Mouse (Mus musculus) neural tube, embryonic 15.5 days (tissue): ENCODE data around the gene Clstn2. TPM values are rescaled to one million over a fixed set of nuclear protein-coding genes. Genes with fewer than 3 reads are reported as not detected.

ENCODE experiments used
- ATAC-seq: fragments of 200-750 bp; cut with Nextera tagmentation; 2 replicates; pipeline ENCODE4 v1.8.0; 2017; ENCODE audit warnings: mild to moderate bottlenecking, moderate TSS enrichment, moderate library complexity; ENCODE audit not compliant: low FRiP score
- H3K27ac ChIP-seq: fragments of 300-500 bp; sonication (generic); replicated peaks from 2 replicates; pipeline ENCODE4 v1.5.1; 2015; ENCODE audit warnings: mild to moderate bottlenecking, inconsistent platforms
- H3K27me3 ChIP-seq: fragments of 300-500 bp; sonication (generic); replicated peaks from 2 replicates; pipeline ENCODE4 v1.6.1; 2015; ENCODE audit warnings: inconsistent platforms
- H3K36me3 ChIP-seq: fragments of 300-500 bp; sonication (generic); 2 replicates; pipeline ENCODE4 v1.6.1; 2015; ENCODE audit warnings: inconsistent platforms
- H3K4me1 ChIP-seq: fragments of 300-500 bp; sonication (generic); 2 replicates; pipeline ENCODE4 v1.6.1; 2015; ENCODE audit warnings: inconsistent platforms
- H3K4me2 ChIP-seq: fragments of 300-500 bp; sonication (generic); 2 replicates; pipeline ENCODE4 v1.6.1; 2015; ENCODE audit warnings: inconsistent platforms, mild to moderate bottlenecking, moderate library complexity
- H3K4me3 ChIP-seq: fragments of 300-500 bp; sonication (generic); replicated peaks from 2 replicates; pipeline ENCODE4 v1.5.1; 2015; ENCODE audit warnings: mild to moderate bottlenecking, inconsistent platforms
- H3K9ac ChIP-seq: fragments of 300-500 bp; sonication (generic); replicated peaks from 2 replicates; pipeline ENCODE4 v1.6.1; 2015; ENCODE audit warnings: mild to moderate bottlenecking, inconsistent platforms
- H3K9me3 ChIP-seq: fragments of 300-500 bp; sonication (generic); replicated peaks from 2 replicates; pipeline ENCODE4 v1.6.1; 2016; ENCODE audit warnings: inconsistent platforms
- WGBS: fragments of 180-500 bp; shearing (Covaris S2); methylation state at CpG from one replicate; pipeline ENCODE4 v1.1.7; 2015; ENCODE audit warnings: mixed read lengths; 5-methylcytosine and 5-hydroxymethylcytosine counted together
- polyA plus RNA-seq: library from polyadenylated mRNA; unstranded; fragments of >200 nt; fragmentation: Nextera tagmentation; extraction: Ambion mirVana; gene quantifications from 2 replicates; pipeline ENCODE4 v1.2.1, GENCODE M21; 2015

The Clstn2 gene
- polyA plus RNA-seq, 1 experiment from 2014 or later: 18.8 TPM

DNA sequence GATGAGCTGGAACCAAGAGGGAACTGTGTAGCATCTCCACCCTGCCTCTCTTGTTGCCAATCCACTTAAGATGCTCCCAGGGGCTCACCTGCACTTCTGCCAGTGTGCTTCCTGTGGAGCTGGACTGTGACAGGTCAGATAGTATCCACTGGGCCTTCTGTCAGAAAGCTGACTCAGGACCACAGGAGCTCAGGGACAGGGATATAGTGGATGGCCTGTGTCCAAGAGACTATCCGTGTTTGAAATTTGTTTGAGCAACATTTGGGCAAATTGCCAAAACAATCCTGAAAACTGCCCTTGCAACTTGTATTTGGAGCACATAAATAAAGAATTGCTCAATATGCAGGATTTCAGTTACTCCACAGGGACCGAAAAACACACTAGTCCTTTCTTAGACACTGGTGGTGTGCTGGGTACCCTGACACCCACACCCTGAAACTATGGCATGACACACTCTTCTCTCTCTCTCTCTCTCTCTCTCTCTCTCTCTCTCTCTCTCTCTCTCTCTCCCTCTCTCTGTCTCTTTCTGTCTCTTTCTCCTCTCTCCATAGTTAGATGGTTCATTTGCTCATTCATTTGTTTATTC, 542.3 kb downstream of the Clstn2 start:
- H3K36me3 ChIP-seq: no peaks in the 10 kb centered on the region
- no peak for ATAC-seq
- H3K9me3 ChIP-seq: no peaks in the 10 kb centered on the region
- no peak overlapping the region for H3K27ac ChIP-seq
- H3K9ac ChIP-seq: no peak overlapping the region
- no peak overlapping the region for H3K4me2 ChIP-seq
- no peaks in the 10 kb centered on the region for H3K27me3 ChIP-seq
- H3K4me1 ChIP-seq: peaks cover 6% of the 10 kb centered on the region; the same call in 1 of the 2 replicates
- no peak overlapping the region for H3K4me3 ChIP-seq
- WGBS: 50% methylated on average over 2 of the region's 2 CpGs

DNA sequence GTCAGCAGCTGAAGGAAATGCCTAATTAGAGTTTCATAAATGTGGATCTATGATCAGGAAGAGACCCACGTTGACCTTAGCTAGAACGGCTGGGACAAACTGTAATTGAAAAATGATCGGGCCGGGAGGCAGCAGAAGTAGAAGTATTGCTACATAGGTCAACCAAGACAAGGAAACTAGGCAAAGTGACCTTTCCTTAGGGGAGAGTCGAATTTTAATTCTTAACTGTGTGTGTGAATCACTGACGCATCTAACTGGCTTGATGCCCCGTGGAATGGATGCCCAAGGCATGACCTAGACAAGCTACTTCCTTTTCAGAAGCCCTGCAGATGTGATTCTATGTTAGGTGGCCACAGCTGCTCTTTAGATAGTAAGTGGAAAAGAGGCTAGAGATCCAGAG, 546.2 kb downstream of the Clstn2 start:
- no peak for ATAC-seq
- H3K4me3 ChIP-seq: no peak overlapping the region
- H3K36me3 ChIP-seq: no peaks in the 10 kb centered on the region
- no peak overlapping the region for H3K4me2 ChIP-seq
- no peaks in the 10 kb centered on the region for H3K9me3 ChIP-seq
- peaks cover 4% of the 10 kb centered on the region; the same call in 1 of the 2 replicates for H3K4me1 ChIP-seq
- H3K9ac ChIP-seq: no peak overlapping the region
- 82% methylated on average over 7 of the region's 7 CpGs for WGBS
- no peak overlapping the region for H3K27ac ChIP-seq
- no peaks in the 10 kb centered on the region for H3K27me3 ChIP-seq

DNA sequence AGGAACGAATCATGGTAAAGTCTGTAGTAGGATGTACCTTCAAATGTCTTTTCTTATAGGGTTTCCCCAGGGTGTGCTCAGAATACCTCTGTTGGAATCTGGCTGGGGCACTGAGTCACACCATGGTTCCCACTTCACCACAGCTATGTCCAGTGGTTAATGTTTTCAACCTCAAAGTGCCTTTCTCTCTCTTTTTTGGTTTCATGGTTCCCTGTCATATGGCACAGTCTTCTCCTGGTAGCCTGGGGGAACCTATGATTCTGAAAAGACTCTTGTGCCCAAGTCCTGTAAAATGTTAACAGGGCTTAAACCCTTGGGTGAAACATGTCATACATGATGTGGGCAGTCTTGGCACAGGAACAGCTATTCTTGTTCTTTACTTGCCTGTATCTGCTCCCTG, 551.8 kb downstream of the Clstn2 start:
- no peaks in the 10 kb centered on the region for H3K27me3 ChIP-seq
- WGBS: 68% methylated on average over 1 of the region's 1 CpGs
- H3K4me3 ChIP-seq: no peak overlapping the region
- no peaks in the 10 kb centered on the region for H3K36me3 ChIP-seq
- H3K4me2 ChIP-seq: no peak overlapping the region
- no peak overlapping the region for H3K27ac ChIP-seq
- peaks cover 9% of the 10 kb centered on the region; the same call in 1 of the 2 replicates for H3K4me1 ChIP-seq
- ATAC-seq: no peak
- no peak overlapping the region for H3K9ac ChIP-seq
- H3K9me3 ChIP-seq: no peaks in the 10 kb centered on the region

DNA sequence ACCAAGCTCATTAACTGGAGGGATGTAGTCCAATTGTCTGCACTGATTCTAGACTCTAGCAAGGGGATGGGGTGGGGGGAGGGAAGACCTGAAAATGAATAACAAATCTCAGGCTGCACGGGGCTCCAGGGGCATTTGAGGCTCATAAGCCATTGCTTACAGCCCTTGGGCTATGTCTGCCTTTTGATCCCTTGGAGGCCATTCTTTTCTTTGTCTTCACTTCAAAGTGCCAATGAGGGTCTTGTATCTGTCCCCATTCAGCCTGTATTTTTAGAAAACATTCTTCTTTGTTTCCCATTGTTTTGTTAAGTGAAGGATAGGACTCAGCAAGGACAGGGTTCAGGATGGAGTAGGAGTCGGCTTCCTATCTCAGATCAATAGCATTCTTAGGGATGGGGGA, 556.0 kb downstream of the Clstn2 start:
- no peak for ATAC-seq
- no peak overlapping the region for H3K9ac ChIP-seq
- H3K27ac ChIP-seq: no peak overlapping the region
- H3K9me3 ChIP-seq: no peaks in the 10 kb centered on the region
- no peaks in the 10 kb centered on the region for H3K36me3 ChIP-seq
- no peak overlapping the region for H3K4me3 ChIP-seq
- H3K27me3 ChIP-seq: no peaks in the 10 kb centered on the region
- WGBS: 5% methylated on average over 2 of the region's 2 CpGs
- peaks cover 10% of the 10 kb centered on the region; the same call in 1 of the 2 replicates for H3K4me1 ChIP-seq
- H3K4me2 ChIP-seq: no peak overlapping the region

DNA sequence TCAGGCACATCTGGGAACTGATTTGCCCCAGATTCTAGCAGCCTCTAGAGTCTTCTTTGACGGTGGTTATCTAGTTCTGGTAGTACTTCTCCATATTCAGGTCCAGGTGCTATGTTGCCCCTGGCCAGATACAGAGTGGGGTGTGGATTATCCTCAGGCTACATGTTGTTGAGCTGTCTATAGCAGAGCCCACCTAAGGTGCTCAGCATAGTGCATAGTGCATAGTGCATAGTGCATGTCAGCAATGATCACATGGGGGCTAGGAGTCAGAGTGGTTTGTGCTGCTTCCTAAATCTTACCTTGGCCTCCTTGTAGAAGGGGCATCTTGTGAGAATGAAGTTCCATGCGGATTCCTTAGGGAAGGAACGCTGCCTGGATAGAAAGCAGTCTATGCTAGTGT, 556.5 kb downstream of the Clstn2 start:
- Histone ChIP-seq H3K27me3 (no peaks in the 10 kb centered on the region), H3K4me1 (peaks cover 14% of the 10 kb centered on the region), H3K36me3 (no peaks in the 10 kb centered on the region), H3K4me3 (no peak overlapping the region), H3K9ac (no peak overlapping the region), H3K9me3 (no peaks in the 10 kb centered on the region), H3K27ac (no peak overlapping the region), H3K4me2 (no peak overlapping the region)
- no peak for ATAC-seq
- WGBS: 81% methylated on average over 3 of the region's 3 CpGs

DNA sequence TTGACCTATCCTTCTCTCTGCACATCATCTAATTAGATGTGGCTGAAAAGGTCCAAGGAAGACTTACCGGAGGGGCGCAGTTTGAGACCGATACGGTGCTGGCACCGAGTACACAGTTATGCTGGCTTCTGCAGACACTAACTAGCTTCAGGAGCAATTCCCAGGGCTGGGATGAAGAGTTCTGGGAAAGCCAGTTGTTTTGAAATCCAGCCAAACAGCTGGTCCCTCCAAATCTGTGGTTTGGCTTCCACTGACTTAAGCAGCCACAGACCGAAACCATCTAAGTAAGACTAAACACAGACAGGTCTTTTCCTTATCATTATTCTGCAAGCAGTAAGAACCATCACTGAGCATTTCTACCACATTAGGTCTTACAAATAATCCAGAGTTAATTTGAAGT, 558.1 kb downstream of the Clstn2 start:
- 0 out of 2 replicates have a peak overlapping the region, but pooled peaks have one; percentile 33 for H3K27ac ChIP-seq
- no peak for ATAC-seq
- no peaks in the 10 kb centered on the region for H3K9me3 ChIP-seq
- H3K4me1 ChIP-seq: peaks cover 24% of the 10 kb centered on the region
- H3K4me3 ChIP-seq: no peak overlapping the region
- H3K4me2 ChIP-seq: no peak overlapping the region
- H3K36me3 ChIP-seq: no peaks in the 10 kb centered on the region
- WGBS: 88% methylated on average over 6 of the region's 6 CpGs
- H3K27me3 ChIP-seq: no peaks in the 10 kb centered on the region
- no peak overlapping the region for H3K9ac ChIP-seq

DNA sequence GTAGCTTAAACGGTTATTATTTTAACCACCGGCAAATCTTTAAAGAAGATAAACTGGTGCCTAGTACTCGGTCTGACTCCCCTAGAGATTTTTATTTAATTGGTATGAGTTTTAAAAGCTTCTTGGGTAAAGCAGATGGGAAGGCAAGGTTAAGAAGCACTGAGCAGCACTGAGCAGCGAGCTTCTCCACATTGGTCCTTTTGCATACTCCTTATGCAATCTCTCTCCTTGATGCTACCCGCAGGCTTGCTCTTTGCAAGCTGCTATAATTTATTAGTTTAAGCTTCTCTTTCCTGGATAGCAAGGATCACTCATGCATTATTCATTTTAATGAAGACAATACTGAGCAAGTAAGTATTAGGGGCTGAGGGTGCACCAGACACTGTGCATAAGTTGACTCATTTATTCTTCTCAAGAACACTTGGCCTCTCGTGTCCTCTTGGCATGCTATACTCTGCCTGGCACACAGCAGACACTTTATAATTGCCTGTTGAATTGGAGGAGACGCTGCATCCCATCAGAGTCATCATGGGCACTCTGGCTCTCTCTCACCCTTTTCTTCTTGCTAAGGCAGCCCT, 561.9 kb downstream of the Clstn2 start:
- no peaks in the 10 kb centered on the region for H3K27me3 ChIP-seq
- H3K4me1 ChIP-seq: peaks cover 19% of the 10 kb centered on the region; the same call in 1 of the 2 replicates
- peak; percentile 64 for ATAC-seq
- no peak overlapping the region for H3K9ac ChIP-seq
- H3K36me3 ChIP-seq: no peaks in the 10 kb centered on the region
- WGBS: 37% methylated on average over 7 of the region's 7 CpGs
- no peak overlapping the region for H3K4me2 ChIP-seq
- H3K27ac ChIP-seq: no peak overlapping the region
- no peak overlapping the region for H3K4me3 ChIP-seq
- H3K9me3 ChIP-seq: no peaks in the 10 kb centered on the region

DNA sequence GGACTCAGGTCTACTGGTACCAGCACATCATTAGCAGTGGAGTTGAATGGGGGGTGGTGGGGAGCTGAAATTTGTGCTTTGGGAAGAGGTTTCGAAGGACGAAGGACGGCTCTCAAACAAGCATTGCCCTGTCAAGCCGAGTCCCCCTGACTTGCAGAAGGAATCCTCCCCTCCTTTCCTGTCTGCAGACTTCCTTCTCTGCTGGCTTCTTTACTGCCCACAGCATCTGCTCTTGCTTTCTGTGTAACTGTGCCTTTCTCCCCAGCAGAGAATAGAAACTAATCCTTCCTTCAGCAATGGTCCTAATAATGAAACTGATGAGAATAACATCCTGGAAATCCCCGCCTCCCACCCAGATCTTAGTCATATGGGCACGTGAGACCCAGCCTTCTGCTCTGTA, 572.5 kb downstream of the Clstn2 start:
- Histone ChIP-seq H3K9me3 (no peaks in the 10 kb centered on the region), H3K4me1 (peaks cover 7% of the 10 kb centered on the region; the same call in 1 of the 2 replicates), H3K27me3 (0 out of 2 replicates have a peak, but pooled peaks cover 4% of the 10 kb centered on the region), H3K4me2 (no peak overlapping the region), H3K4me3 (no peak overlapping the region), H3K27ac (no peak overlapping the region), H3K36me3 (peaks cover 7% of the 10 kb centered on the region; the same call in 1 of the 2 replicates), H3K9ac (no peak overlapping the region)
- ATAC-seq: no peak
- WGBS: 81% methylated on average over 6 of the region's 6 CpGs

DNA sequence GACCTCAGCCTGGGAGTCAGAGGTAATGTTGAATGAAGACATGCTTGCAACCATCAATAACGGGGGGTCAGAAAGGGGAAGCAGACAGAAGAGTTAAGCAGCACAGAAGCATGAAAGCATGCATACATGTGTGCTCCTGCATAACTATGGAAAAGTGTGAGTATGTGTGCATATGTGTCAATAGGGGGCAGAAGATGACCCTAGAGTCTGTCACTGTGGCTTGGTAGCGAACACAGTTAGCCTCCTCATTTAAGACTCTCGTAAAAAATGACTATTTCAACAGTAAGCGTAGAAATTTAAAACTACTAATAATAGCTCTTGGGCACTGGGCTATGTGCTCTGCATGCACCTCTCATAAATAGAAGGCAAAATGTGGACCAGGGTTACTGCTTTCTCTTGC, 573.2 kb downstream of the Clstn2 start:
- ATAC-seq: no peak
- no peak overlapping the region for H3K9ac ChIP-seq

DNA sequence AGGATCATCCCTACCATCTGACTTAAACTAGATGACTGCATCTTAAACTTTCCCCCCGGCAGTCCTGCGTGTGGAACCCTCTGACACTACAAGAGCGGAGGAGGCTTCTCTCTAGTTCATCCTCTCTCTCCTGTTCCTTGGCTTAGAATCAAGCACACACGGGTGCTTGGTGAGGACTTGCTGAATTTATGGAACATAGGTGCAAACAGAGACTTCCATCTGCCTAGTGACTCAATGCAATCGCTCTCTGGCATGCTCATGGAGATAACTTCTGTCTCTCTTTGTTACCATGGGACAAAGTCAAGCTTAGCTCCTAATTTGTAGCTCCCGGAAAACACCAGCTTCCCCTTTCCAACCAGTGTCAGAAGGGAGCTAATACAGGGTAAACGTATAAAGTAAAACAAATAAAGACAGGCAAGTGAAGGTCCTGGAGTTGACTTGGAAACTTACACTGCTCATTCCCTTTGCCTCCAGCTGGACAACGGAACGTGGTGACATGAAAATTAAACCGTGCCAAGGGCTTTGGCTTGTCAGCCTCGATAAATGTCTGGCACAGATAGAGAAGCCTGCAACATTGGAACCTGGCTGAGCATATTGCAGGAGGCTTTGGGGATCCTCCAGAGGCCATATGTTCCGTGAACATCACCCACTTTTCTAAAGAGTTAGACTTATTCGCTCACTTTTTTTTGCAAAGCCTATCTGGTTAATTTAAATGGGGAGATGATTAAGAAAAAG, 583.5 kb downstream of the Clstn2 start:
- Histone ChIP-seq H3K4me3 (no peak overlapping the region), H3K9ac (no peak overlapping the region), H3K27me3 (no peaks in the 10 kb centered on the region), H3K9me3 (no peaks in the 10 kb centered on the region), H3K4me1 (no peaks in the 10 kb centered on the region), H3K36me3 (no peaks in the 10 kb centered on the region), H3K27ac (no peak overlapping the region), H3K4me2 (no peak overlapping the region)
- no peak for ATAC-seq
- 83% methylated on average over 13 of the region's 13 CpGs for WGBS

More for the DNA sequence above, 573.2 kb downstream of the Clstn2 start:
- no peak overlapping the region for H3K4me3 ChIP-seq
- H3K27me3 ChIP-seq: 0 out of 2 replicates have a peak, but pooled peaks cover 4% of the 10 kb centered on the region
- H3K4me2 ChIP-seq: no peak overlapping the region
- peaks cover 7% of the 10 kb centered on the region; the same call in 1 of the 2 replicates for H3K36me3 ChIP-seq
- WGBS: 50% methylated on average over 4 of the region's 4 CpGs
- H3K9me3 ChIP-seq: no peaks in the 10 kb centered on the region
- peaks cover 7% of the 10 kb centered on the region; the same call in 1 of the 2 replicates for H3K4me1 ChIP-seq
- H3K27ac ChIP-seq: no peak overlapping the region

DNA sequence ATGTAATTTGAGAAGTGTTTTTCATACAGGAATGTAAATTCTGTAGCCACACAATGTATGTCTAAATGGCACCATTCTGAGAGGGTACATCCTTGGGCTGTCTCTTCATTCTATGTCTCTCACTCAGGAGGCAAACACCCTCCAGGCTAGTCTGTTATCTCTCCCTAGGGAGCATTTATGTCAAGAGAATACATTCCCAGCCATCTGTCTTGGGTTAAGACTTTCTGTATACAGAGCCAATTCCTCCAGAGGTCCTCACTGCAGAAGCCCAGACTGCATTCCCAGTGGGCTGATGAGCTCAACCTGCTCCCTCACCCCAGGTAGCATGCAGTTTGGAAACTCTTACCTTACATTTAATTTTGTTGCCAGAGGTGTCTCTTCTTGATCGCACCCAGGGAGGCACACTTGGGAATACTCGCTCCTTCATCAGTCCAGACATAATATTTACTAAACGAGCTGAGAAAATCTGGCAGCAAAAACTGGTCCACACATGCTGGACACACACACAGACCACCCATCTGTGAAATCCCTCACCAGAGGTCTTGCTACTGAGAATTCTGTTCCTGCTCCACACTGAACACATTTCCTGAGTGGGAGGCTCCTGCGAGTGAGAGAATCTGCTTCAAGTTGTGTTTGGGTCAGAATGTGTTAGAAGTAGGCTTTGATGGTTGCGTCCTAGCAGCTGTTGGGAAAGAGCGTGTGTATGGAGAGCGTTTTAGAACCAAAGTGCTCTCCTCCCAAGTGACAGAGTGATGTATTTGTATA, 592.9 kb downstream of the Clstn2 start:
- Histone ChIP-seq H3K27me3 (no peaks in the 10 kb centered on the region), H3K9me3 (no peaks in the 10 kb centered on the region), H3K4me1 (peaks cover 4% of the 10 kb centered on the region; the same call in 1 of the 2 replicates), H3K4me3 (no peak overlapping the region), H3K27ac (no peak overlapping the region), H3K9ac (no peak overlapping the region), H3K36me3 (no peaks in the 10 kb centered on the region), H3K4me2 (no peak overlapping the region)
- ATAC-seq: no peak
- WGBS: 52% methylated on average over 7 of the region's 7 CpGs
